Mouse (Mus musculus): ENCODE results near the gene Adgrb3. TPM values are rescaled to one million over a fixed set of nuclear protein-coding genes. Genes with fewer than 3 reads are reported as not detected.

Adgrb3 gene
- 0.06 and 0.07 TPM in 2 replicates for polyA plus RNA-seq (2015; fragmentation: Nextera tagmentation; extraction: Ambion mirVana)

GRCm38 (mm10) chr1:25828971-25829920, at the start of gene Adgrb3:
Gene Adgrb3, minus strand, starts transcription at chr1:25829707.
- Histone ChIP-seq H3K27me3 (peaks cover 39% of the 10 kb centered on the region), H3K4me1 (replicated peaks) (no peaks in the 10 kb centered on the region), H3K4me3 (replicated peaks) (peak within 1 kb of the TSS; percentile 29), H3K9me3 (replicated peaks) (no peaks in the 10 kb centered on the region), H3K4me2 (peak within 1 kb of the TSS; percentile 51), H3K36me3 (replicated peaks) (no peaks in the 10 kb centered on the region), H3K27ac (replicated peaks) (no peak within 1 kb of the TSS), H3K9ac (no peak within 1 kb of the TSS)
- WGBS (ENCODE audit: insufficient replicate concordance) = 6% methylated on average over 32 of the region's 32 CpGs
- ATAC-seq (ENCODE audit: insufficient read depth) = no peak

DNA sequence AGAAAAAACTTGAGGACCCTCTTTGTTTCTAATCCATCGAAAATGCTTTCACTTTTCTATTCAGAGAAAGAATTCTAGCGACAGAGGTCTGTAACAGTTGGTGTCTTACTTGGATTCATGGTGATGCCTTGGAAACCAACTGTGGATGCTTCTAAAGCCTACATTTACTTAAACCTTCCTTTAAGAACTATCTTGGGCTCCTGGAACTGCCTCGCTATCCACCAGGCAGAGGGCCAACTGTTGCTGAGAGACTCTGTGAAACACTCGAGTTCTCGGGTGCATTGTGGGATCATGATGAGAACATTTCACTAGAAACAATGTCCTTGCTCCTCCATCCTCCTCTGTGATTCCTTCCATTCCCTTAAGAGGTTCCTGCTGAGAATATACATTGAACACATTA, 48.0 kb upstream of the Adgrb3 start:
- WGBS (ENCODE audit: insufficient replicate concordance) = 59% methylated on average over 5 of the region's 5 CpGs
- no peak for ATAC-seq (ENCODE audit: insufficient read depth)
- Histone ChIP-seq H3K4me3 (replicated peaks) (no peak overlapping the region), H3K27ac (replicated peaks) (no peak overlapping the region), H3K9ac (no peak overlapping the region), H3K27me3 (no peaks in the 10 kb centered on the region), H3K4me1 (replicated peaks) (no peaks in the 10 kb centered on the region), H3K9me3 (replicated peaks) (no peaks in the 10 kb centered on the region), H3K36me3 (replicated peaks) (no peaks in the 10 kb centered on the region), H3K4me2 (no peak overlapping the region)

- ATAC-seq (ENCODE audit: insufficient read depth) = no peak
- 53% methylated on average over 2 of the region's 2 CpGs for WGBS (ENCODE audit: insufficient replicate concordance)
These were observed 28.0 kb upstream of the Adgrb3 start for GRCm38 (mm10) chr1:25857473-25857872.

DNA sequence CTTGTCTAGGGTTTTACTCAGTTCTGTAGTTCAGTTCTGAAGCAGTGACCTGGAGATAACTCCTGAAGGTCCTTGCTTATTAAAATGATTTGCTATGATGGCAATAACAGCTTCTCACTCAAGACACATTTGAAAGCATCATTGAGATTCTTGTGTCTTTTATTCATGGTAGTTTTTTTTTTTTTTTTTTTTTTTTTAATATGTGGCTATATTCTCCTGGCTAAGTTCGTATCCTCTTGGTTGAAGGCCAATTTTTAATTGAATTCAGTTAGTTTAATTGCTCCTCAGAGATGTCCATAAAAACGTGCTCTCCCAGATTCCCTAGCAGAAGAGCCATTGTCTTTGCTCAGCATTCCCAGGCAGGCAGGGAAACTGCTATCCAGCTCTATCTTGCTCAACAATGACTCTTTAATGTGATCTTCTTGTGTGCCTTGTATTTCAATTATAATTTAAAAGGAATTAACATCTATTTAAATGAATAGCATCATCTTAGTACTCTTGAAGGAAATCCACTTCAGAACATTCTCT, 25.0 kb upstream of the Adgrb3 start:
- Histone ChIP-seq H3K4me3 (replicated peaks) (no peak overlapping the region), H3K36me3 (replicated peaks) (no peaks in the 10 kb centered on the region), H3K4me2 (no peak overlapping the region), H3K27ac (replicated peaks) (no peak overlapping the region), H3K4me1 (replicated peaks) (no peaks in the 10 kb centered on the region), H3K27me3 (no peaks in the 10 kb centered on the region), H3K9me3 (replicated peaks) (no peaks in the 10 kb centered on the region), H3K9ac (no peak overlapping the region)
- ATAC-seq (ENCODE audit: insufficient read depth) = no peak
- WGBS (ENCODE audit: insufficient replicate concordance) = 33% methylated on average over 2 of the region's 2 CpGs

More at GRCm38 (mm10) chr1:25857473-25857872, 28.0 kb upstream of the Adgrb3 start:
- Histone ChIP-seq H3K4me3 (replicated peaks) (no peak overlapping the region), H3K36me3 (replicated peaks) (no peaks in the 10 kb centered on the region), H3K9ac (no peak overlapping the region), H3K4me2 (no peak overlapping the region), H3K9me3 (replicated peaks) (no peaks in the 10 kb centered on the region), H3K4me1 (replicated peaks) (no peaks in the 10 kb centered on the region), H3K27me3 (no peaks in the 10 kb centered on the region), H3K27ac (replicated peaks) (no peak overlapping the region)

DNA sequence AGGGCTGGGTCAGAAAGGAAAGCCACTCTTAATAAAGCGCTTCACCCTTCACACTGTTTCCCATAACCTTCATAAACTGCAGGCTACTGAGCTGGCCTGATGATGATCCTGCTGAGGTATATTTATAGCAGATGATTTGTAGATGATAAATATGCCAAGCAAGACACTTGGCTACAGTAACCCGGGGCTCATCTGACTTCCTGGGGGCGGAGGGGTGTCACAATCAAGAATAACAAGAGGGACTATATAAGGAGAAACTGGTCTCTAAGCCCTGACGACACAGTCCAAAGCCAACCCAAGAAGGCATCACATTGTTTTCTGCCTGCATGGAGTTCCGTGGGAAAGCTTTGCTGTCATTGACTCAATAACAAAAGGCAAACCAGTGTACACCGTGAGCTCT, 2.8 kb upstream of the Adgrb3 start:
- no peak for ATAC-seq (ENCODE audit: insufficient read depth)
- Histone ChIP-seq H3K4me2 (no peak overlapping the region), H3K36me3 (replicated peaks) (no peaks in the 10 kb centered on the region), H3K27me3 (peaks cover 39% of the 10 kb centered on the region), H3K27ac (replicated peaks) (no peak overlapping the region), H3K4me3 (replicated peaks) (no peak overlapping the region), H3K9ac (no peak overlapping the region), H3K4me1 (replicated peaks) (no peaks in the 10 kb centered on the region), H3K9me3 (replicated peaks) (no peaks in the 10 kb centered on the region)
- 49% methylated on average over 6 of the region's 6 CpGs for WGBS (ENCODE audit: insufficient replicate concordance)

DNA sequence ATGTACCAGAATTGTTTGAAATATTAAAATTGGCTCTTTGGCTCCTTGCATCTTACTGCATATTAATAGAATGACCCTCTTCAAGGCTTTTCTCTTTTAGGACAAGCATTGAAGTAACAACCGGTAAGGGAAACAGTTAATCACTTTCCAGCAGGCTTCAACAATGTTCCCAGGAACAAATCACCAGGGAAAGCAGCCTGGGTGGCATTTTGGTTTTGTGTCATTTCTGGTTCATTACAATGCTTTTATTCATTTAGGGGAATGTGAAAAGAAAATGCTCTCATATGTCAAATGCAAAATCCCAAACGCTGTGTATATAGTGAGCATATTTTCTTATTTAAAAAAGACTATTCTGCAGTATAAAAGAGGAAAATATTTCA, 2.0 kb upstream of the Adgrb3 start:
- Histone ChIP-seq H3K27me3 (peaks cover 39% of the 10 kb centered on the region), H3K4me3 (replicated peaks) (no peak overlapping the region), H3K27ac (replicated peaks) (no peak overlapping the region), H3K4me2 (no peak overlapping the region), H3K4me1 (replicated peaks) (no peaks in the 10 kb centered on the region), H3K36me3 (replicated peaks) (no peaks in the 10 kb centered on the region), H3K9ac (no peak overlapping the region), H3K9me3 (replicated peaks) (no peaks in the 10 kb centered on the region)
- WGBS (ENCODE audit: insufficient replicate concordance) = 49% methylated on average over 2 of the region's 2 CpGs
- ATAC-seq (ENCODE audit: insufficient read depth) = no peak

- Histone ChIP-seq H3K4me2 (no peak overlapping the region; the same call in 1 of the 2 replicates), H3K27ac (replicated peaks) (no peak overlapping the region), H3K9me3 (replicated peaks) (no peaks in the 10 kb centered on the region), H3K27me3 (peaks cover 39% of the 10 kb centered on the region), H3K4me3 (replicated peaks) (no peak overlapping the region), H3K36me3 (replicated peaks) (no peaks in the 10 kb centered on the region), H3K9ac (no peak overlapping the region), H3K4me1 (replicated peaks) (no peaks in the 10 kb centered on the region)
- WGBS (ENCODE audit: insufficient replicate concordance) = 6% methylated on average over 15 of the region's 15 CpGs
- ATAC-seq (ENCODE audit: insufficient read depth) = no peak
These were observed 1.4 kb upstream of the Adgrb3 start for GRCm38 (mm10) chr1:25830757-25831520.

DNA sequence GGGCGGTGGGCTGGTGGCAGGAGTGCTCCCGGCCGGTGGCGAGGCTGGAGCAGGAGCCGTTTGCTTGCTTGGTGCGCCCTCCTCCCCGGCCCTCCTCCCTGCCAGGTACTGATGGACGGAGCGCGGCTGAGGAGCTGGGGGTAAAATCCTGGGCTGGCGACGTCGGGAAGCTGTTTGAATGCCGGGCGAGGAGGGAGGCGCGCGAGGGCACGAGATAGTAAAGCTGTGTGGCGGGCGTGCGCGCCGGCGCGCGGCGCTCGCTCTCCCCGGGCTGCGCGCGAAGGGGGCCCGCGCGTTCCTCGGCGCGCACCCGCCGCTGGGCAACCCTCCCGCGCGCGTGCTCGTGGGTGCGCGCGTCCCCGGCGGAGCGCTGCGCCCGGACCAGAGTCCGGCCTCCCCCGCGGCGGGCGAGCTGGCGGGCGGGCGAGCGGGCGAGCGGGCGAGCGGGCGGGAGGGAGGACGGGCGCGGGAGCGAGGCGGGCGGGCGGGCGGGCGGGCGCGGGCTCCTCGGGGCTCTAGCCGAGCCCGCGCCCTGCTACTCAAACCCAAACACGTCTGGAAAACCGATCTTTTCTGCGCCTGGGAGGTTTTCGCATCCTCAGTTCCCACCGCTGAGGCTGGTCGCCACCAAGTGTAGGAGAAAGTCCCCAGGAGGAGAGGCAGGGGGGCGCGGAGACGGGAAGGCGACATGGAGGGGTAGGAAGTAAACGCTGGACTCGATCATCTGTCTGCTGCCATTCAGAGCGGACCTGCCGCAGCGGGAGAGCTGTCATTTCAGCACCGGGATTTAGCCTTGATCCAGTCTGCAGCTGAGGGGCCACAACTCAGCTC, 629 bp upstream of the Adgrb3 start:
- no peak for ATAC-seq (ENCODE audit: insufficient read depth)
- Histone ChIP-seq H3K36me3 (replicated peaks) (no peaks in the 10 kb centered on the region), H3K27me3 (peaks cover 39% of the 10 kb centered on the region), H3K9ac (no peak overlapping the region), H3K4me2 (peak overlapping the region; percentile 51), H3K9me3 (replicated peaks) (no peaks in the 10 kb centered on the region), H3K4me1 (replicated peaks) (no peaks in the 10 kb centered on the region), H3K4me3 (replicated peaks) (peak overlapping the region; percentile 29), H3K27ac (replicated peaks) (no peak overlapping the region)
- under 1% methylated on average over 98 of the region's 99 CpGs for WGBS (ENCODE audit: insufficient replicate concordance)

GRCm38 (mm10) chr1:25828071-25828755, 1.3 kb downstream of the Adgrb3 start:
- Histone ChIP-seq H3K4me1 (replicated peaks) (no peaks in the 10 kb centered on the region), H3K9ac (no peak overlapping the region), H3K27me3 (peaks cover 39% of the 10 kb centered on the region), H3K27ac (replicated peaks) (no peak overlapping the region), H3K4me3 (replicated peaks) (no peak overlapping the region), H3K36me3 (replicated peaks) (no peaks in the 10 kb centered on the region), H3K4me2 (no peak overlapping the region), H3K9me3 (replicated peaks) (no peaks in the 10 kb centered on the region)
- no peak for ATAC-seq (ENCODE audit: insufficient read depth)
- WGBS (ENCODE audit: insufficient replicate concordance) = 50% methylated on average over 9 of the region's 9 CpGs

DNA sequence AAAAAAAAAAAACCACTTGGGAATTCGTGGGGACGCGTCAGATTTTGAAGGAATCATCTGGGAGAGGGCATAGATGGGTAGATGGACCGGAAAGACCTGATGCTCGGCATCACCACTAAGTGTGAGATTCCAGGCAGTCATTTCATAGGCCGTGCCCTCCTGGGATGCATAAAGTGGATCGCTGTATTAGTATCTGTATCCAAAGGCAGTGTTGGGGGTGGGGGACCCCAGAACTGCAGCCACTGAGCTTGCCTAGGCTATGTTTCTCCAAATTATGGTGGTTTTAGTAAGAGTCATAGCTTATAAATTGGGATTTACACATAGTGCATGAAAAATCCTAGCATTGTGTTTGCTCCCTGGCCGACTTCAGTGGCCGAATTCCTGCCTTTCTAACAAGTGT, 2.1 kb downstream of the Adgrb3 start:
- no peaks in the 10 kb centered on the region for H3K36me3 ChIP-seq (replicated peaks)
- peaks cover 39% of the 10 kb centered on the region for H3K27me3 ChIP-seq
- 60% methylated on average over 9 of the region's 9 CpGs for WGBS (ENCODE audit: insufficient replicate concordance)
- H3K4me1 ChIP-seq (replicated peaks) = no peaks in the 10 kb centered on the region
- no peaks in the 10 kb centered on the region for H3K9me3 ChIP-seq (replicated peaks)
- H3K4me3 ChIP-seq (replicated peaks) = no peak overlapping the region
- no peak for ATAC-seq (ENCODE audit: insufficient read depth)
- no peak overlapping the region for H3K9ac ChIP-seq
- H3K27ac ChIP-seq (replicated peaks) = no peak overlapping the region
- H3K4me2 ChIP-seq = no peak overlapping the region

All from liver, embryonic 15.5 days (tissue).